Mouse (Mus musculus) lung, postnatal 25 days (tissue): ENCODE results near the gene Smarcd2.

Source experiments
- DNase-seq: peaks from one replicate; pipeline ENCODE4 v3.0.0; 2022; ENCODE audit warnings: low spot score

The Smarcd2 gene

DNA sequence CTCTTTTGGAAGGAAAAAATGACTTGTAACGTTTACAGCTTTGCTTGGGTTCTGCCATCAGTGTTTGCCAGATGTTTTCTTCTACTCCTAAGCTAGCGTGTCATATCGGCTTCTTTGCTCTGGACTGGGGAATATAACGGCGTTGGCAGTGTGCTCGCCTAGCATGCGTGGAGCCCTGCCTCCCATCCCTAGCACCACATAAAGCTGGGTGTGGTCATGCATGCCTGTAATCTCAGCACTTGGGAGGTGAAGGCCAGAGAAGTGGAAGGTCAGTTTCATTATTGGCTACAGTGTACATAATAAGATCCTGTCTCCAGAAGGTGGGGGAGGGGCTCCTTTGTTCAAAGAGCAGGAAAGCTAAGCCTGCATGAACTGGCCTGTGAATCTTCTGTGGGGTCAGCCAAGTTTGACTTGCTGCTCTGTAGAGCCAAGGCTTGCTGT lies 2.2 kb upstream of the Smarcd2 start:
- DNase-seq: peak; percentile 57

DNA sequence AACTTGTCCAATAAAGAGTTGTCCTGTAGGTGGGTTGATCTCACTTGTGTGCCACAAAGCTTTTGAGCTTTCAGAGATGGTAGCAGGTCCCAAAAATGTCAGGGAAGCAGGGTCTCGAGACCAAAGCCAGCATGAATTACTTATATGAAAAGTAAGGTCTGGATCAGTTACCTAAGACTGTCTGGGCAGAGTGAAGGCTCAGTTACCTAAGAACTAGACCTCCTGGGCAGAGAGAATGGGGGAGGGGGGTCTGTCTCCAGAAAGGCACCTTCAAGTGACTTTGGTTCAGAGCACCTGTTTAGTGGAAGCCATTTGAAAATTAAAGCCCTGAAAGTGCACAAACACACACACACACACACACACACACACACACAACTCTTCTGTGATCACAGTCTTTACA lies 1.6 kb upstream of the Smarcd2 start:
- no peak for DNase-seq

DNA sequence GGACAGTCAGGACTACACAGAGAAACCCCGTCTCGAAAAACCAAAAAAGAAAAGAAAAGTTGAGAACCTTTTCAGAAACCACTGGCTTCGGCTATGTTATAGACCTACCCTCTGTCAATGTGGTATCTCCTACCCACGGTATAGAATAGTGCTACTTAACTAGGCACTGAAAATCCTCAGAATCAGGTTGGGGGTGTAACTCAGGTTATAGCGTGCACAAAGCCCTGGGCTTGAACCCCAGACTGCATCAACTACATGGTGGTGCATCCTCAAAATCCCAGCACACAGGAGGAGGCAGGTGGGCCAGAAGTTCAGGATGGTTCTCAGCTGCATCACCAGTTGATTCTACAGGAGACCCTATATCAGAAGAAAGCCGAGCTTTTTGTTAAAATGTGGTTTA lies 1.0 kb upstream of the Smarcd2 start:
- DNase-seq: no peak

DNA sequence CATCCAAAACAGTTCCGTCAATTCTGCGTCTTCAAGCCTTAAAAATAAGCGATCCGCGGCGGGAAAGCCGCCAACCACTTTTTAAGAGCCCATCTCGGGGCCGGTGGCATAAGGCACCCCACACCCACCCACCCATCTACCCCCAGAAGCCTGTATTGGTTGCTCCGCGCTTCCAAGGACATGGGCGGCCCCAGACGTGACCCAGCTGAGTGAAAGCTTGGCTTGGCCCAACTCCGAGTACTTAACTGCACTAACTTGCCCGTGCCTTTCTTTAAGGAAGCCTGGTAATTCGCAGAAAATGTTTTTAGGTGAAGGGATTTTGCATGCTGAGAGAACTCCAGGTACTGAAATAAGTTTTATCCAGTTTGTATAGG lies 526 bp upstream of the Smarcd2 start:
- peak; percentile 23 for DNase-seq

DNA sequence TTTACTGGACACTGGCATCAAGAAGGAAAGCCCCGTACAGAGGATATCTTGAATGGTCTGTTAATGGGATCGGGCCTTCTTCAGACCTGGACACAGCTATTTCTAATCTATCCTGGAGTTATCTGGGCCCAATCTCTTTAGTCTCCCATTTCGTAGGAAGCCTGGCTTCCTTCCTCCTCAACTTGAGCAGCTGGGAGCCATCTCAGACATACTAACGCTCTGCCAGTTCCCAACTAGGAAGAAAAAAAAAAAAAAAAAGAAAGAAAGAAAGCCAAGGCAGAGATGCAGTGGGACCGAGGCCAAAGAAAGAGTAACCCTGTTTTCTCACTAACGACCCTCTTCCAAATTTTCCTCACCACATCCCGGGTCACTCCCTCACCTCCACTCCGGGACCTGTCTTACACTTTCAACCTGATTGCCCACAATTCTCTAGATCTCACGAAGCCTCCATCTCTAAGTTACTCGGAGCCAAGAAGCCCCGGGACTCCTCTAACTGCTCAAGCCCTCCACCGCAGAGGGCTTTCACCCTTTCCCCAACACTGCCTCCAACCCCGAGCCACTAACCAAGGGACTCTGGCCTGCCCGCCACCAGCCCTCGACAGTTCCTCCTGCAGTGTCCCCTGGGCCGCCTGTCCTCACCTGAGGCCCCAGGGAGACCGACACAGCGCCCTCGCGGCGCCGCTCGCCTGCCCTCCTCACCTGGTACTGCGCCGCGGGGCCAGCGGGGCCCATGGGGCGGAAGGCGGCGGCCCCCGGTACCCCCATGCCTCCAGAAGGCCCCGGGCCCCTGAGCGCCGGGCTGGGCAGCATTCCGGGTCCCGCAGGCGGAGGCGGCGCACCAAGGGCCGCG lies 753 bp downstream of the Smarcd2 start:
- peak; percentile 35 for DNase-seq

DNA sequence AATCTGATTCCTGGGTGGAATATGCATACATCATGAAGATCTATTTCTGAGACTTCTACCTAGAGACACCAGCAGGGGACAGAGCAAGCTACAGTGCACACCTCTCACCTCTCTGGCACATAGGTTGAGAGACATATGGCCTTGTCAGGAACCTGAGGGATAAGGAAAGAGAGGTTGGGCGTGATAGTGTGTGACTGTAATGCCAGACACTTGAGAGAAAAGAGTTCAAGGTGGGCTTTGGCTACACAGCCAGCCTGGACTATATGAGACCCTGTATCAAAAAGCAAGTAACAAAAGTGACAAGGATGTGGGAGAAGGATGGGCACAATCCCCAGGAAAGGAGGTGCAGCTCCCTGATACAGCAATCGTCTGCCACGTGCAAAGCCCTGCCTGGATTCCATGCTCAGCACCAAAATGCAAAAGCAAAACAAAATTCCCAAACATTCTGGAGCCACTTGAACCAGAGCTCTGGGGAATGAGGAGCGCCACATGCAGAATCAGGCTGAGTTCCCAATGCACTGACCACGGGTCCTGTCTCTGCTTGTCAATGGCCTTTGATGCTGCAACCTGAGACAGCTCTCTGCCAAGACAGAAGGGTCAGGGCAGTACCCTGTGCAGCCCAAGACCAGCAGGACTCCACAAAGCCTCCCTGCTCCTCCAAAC lies 1.5 kb downstream of the Smarcd2 start:
- DNase-seq: no peak

DNA sequence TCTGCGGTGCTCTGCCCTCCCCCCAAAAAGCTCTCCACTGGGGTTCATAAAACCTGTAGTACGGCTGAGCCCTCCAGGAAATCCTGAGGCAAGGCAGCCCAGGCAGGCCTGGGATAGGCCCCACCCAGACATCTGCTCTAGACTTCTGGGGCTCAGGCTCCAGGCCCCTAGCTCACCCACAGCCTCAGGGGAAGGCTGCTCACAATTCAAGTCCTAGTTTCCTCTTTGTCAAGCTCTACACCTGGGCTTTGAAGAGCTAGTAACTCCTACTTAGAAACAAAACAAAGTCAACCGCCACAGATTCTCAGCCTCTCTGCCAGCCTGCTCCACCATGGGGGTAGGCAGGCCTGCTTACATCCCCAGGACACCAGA lies 3.7 kb downstream of the Smarcd2 start:
- no peak for DNase-seq

DNA sequence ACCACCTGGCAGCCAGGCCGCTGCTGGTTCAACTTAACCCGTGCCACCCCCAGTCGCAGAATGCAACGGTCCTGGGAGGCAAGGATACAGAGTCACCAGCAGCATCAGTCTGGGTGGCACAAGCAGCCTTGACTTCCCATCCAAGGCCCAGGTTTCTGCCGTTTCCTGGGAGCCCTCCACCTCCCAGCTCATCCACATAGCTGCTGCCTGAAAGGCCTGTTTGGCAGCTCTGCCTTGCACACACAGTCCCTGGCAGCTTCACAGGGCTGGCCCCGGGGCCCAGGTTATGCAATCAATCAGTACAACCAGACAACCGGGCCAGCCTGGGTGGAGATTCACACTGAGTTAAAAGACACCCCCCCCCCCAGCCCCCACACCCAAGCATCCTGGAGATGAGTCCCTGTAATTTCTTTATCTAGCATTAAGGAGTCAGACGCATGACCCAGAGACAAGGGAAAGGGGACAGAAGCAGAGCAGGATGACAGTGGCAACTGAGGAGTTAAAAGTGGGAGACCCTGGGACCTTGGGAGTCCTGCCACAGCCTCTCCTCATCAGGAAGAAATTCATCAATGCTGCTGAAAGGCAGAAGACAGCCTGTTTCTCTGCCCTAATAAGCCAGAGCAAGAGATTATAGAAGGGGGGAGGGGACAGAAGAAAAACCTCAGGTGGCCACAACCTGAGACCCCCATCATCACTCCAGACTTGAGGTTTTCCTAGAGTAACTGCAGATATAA lies 4.3 kb downstream of the Smarcd2 start:
- peak; percentile 88 for DNase-seq

DNA sequence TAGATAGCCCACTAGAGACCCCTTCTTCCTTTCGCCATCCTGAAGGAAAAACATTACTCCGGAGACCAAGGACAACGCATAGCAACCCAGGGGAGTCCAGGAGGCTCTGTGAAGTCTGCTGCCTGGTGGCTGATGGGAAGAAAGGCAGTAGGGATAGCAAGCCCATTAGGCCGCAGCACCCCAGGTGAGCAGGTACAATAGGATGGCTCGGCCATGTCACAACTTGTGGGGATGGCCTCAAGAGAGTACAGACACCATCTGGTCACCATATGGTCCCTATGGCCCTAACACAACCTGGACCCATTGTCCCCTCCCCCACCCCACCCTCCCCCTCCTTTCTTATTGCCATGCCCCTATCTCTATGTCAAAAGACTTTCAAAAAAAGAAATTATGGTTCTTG lies 4.9 kb downstream of the Smarcd2 start:
- no peak for DNase-seq

DNA sequence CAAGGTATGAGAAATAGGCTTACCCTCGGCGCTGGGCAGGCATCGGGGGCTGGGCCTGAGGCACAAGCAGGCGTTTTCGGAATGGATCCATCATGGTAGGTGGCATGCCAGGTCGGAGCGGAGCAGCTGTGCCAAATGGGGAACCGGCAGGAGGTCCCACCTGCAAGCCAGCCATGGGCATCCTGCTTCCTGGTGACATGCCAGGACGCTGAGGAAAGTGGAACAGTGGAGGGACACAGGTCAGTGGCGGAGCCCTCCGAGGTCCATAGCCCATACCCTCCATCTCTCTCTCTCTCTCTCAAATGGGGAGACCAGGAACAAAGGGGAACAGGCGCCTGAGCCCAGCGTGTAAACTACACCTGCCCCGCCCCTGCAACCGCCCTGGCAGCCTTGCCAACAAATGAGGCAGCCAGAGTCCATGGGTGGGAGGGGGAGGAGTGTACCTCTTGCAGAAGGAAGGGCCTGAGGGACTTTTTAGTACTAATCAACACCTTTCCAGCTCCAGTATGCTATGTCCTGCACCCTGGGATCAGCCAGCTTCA lies 5.4 kb downstream of the Smarcd2 start:
- DNase-seq: peak; percentile 77

DNA sequence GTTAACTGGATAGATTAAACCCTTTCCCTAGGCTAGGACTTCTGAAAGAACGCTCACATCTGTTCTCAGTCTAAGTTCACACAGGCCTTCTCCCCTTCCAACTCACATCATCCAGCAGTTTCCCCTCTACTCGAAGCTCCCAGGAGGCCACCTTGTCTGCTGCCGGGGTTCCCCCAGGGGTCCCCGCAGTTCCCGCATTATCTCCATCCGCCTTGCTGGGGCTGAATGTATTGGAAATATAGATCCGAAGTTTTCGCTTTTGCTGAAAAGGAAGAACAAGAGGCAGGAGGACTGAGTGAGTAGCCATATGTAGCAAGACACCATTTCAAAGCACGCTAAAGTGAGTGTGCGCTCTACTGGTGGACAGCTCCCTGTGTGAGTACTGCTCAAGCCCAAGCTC lies 6.3 kb downstream of the Smarcd2 start:
- no peak for DNase-seq

DNA sequence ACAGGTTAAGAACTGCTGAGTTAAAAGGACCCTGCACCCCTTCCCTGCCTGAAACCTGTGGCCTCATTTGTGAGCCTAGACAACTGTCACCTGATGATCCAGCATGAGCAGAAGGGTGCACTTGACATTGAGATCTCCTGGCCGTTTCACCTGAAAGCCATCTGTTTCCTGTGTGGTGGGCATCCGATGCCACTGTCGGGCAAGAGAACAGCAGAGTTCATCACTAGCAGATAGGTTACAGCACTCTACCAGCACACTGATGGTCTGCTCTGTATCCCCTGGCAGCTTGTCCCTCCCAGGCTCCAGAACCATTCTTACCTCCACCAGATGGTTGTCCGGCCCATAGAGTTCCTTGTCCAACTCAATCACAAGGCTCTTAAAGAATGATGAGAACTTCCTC lies 7.2 kb downstream of the Smarcd2 start:
- no peak for DNase-seq

DNA sequence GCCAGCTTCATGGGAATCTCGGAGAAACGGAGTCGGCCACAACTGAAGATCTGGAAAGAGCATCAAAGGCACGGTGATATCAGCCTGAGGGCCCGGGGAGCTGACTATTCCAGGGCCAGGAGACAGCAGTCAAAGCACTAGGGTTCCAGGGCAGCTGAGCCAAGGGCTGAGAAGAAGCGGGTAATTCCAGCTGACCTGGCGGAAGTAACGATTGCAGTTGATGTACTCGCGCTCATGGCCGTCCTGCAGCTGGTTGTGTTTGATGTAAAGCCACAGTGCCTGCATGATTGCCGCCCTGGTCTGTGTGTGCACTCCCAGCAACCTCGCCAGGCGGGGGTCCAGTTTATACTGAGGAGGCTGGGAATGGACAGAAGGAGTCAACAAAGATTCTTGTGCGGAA lies 7.8 kb downstream of the Smarcd2 start:
- no peak for DNase-seq

DNA sequence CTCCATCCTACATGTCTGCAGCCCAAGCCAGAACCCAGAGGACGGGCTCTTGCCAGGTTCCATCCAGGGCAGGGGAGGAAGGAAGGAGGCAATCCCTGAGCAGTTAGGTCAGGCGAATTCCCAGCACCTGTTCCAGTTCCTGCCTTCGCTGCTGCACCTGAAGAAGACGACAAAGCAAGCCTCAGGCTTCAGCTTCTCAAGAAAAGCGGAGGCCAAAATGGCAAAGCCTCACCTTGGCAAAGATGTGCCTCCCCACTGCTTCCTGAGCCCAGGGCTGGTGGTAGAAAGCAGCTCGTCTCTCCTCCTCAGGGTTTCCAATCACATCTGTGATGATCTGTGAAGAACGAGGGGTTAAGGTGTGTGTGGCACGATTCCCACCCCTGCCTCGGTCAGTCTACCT lies 8.8 kb downstream of the Smarcd2 start:
- DNase-seq: no peak

DNA sequence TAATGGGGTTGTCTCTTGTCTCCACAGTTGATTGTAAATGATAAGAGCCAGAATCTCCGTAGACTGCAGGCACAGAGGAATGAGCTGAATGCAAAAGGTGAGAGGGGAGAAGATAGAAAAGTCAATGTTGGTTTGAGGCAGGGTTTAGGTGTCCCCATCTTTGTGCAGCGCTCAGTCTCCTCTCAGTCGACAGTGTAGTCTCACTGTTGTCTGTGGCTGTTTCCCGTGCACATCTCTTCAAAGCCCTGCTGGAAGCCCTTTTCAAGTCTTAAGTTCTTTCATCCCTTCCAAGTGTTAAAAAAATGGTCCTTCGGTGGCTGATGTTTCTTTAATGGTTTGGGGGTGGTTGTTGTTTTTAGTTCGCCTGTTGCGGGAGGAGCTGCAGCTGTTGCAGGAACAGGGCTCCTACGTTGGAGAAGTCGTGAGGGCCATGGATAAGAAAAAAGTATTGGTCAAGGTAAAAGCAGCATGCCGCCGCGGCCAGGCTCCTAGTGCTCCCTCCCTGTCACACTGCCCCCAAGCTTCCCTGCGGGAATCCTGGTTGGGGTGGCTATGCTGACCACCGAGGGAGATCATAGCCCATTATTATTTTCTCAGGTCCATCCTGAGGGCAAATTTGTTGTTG lies 11.8 kb downstream of the Smarcd2 start:
- DNase-seq: no peak

DNA sequence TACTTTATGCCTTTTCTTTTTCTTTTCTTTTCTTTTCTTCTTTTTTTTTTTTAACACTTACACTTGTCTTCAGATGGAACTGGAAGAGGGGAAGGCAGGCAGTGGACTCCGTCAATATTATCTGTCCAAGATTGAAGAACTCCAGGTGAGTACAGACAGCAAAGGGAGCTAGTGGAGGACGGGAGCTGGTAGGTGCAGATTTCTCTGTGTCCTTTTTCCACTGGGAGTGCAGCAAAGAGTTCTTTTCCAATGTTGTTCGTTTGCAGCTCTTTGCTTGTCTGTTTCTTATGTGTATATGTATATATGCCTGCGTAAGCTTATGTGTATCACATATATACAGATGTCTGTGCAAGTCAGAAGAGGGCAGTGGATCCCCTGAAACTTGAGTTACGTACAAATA lies 16.0 kb downstream of the Smarcd2 start:
- DNase-seq: peak; percentile 57

DNA sequence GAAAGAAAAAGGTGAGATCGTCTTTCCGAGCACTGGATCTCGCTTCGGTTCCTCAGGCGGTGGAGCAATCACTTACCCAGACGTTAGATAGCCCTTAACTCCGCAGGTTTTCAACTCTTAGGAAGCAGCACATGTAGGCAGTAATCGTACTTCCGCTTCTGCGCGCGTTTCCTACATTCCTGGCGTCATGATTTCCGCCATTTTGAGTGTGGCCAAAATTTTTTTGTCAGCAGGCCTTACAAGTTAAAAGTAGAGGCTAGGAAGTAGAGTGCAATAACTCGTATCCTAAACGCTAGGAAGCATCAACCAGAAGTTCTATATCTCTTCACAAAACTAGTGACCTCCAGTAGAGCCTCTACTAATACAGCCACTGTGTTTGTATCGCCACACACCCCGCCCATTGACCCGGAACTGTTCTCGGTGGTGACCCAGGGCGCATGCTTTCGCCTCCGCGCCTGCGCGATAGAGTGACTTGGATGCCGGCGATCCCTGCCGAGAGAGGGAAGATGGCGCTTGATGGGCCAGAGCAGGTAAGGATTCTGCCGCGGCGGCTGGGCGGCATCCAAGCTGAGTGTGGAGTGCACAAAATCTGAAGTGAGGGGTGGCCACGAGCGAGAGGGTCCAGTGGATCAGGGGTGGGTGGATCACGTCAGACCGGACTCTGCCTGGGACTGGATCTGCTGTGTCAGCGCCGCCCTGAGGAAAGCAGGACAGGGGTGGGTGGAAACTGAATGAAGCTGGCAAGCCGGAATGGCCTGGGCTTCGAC lies 16.9 kb downstream of the Smarcd2 start, which contains the start of the genes Ftsj3 and Psmc5:
Ftsj3 (minus strand) TSS at position 395 of the 767 bp plus-strand sequence.
Psmc5 (plus strand) TSS at position 470 of the 767 bp plus-strand sequence.
- peak; percentile 98 for DNase-seq

DNA sequence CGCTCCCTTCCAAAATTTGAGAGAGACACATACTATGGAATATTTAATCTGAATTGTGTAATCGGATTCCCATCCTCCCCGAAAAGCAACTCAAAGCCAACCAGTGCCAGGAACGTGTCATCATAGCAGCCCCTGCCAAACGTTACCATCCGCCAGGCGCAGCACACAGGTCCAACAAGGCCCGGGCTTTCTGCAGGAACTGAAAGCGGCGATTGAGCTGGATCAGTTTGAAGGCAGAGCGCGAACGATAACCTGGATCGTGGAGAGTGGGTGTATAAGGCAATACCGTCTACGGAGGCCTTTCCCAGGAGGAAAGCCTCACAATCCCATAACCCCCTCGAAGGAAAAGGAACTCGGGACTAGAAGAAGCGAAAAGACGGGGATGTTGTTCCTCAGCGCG lies 17.6 kb downstream of the Smarcd2 start:
- no peak for DNase-seq

DNA sequence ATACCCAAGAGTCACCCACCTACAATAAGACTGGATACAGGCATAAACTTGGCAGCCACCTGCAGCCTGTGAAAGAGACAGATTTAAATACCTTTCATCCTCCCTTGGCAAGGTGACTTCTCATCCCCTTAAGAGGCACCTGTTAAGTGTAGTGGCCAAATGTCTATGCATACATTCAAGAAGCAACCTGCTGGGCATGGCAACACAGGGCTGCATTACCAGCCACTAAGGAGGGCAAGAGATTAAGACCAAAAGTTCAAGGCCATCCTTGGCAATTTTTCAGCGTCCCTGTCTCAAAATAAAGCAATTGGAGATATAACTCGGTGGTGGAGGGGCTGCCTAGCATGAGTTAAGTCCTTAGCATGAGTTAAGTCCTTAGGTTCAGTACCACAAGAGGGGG lies 18.0 kb downstream of the Smarcd2 start:
- DNase-seq: no peak

DNA sequence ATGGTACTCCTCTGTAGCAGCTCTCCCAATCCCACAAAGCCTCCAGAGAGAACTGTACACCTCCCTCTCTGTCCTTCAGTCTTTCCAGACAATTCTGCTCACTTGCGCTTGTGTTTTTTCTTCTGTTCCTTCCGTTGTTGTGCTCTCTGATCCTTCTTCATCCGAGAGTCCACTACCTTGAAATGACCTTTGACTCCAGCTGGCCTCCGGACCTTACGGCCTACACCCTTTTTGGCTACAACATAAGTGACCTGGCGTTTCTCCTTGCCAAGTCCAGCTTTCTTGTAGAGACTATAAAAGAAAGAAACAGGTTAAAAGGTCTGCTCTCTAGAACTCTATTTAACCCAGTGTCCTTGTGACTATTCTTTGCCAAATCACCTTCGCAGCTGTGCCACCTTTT lies 23.4 kb downstream of the Smarcd2 start:
- no peak for DNase-seq

DNA sequence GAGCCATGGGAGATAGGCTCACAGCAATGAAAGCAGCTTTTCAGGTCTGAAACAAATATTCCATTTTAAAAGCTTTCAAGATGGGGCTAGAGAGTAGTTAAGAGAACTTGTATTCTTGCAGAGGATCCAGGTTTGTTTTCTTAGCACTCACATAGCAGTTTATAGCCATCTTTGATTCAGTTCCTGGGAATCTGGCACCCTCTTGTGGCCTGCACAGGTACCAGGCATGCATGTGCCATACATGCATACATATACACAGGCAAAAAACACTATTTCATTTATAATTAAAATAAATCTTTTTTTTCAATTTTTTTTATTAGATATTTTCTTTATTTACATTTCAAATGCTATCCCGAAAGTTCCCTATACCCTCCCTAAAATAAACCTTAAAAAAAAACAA lies 25.9 kb downstream of the Smarcd2 start:
- DNase-seq: no peak
